Mouse (Mus musculus) lung, embryonic 16.5 days (tissue): ENCODE results near the gene BC035044. TPM values are rescaled to one million over a fixed set of nuclear protein-coding genes. Genes with fewer than 3 reads are reported as not detected.
"Not testable (repeated sequence)": the region's sequence is repeated elsewhere in the genome, so short reads cannot be mapped to it uniquely, and the experiment has no call there.

Experiments used
- ATAC-seq: fragments of 200-750 bp; cut with Nextera tagmentation; 2 replicates; pipeline ENCODE4 v1.8.0; 2017; ENCODE audit warnings: low read depth, mild to moderate bottlenecking, moderate library complexity
- H3K27ac ChIP-seq: fragments of 300-500 bp; sonication (generic); 2 replicates; pipeline ENCODE4 v1.5.1; 2014; ENCODE audit warnings: mild to moderate bottlenecking, control low read depth, low read length
- H3K27me3 ChIP-seq: fragments of 300-500 bp; sonication (generic); 2 replicates; pipeline ENCODE4 v1.6.1; 2014; ENCODE audit warnings: low read depth, low read length, mixed read lengths; ENCODE audit not compliant: control insufficient read depth, insufficient read depth
- H3K36me3 ChIP-seq: fragments of 300-500 bp; sonication (generic); 2 replicates; pipeline ENCODE4 v1.6.1; 2014; ENCODE audit warnings: low read length; ENCODE audit not compliant: control insufficient read depth, insufficient read depth
- H3K4me1 ChIP-seq: fragments of 300-500 bp; sonication (generic); replicated peaks from 2 replicates; pipeline ENCODE4 v1.6.1; 2014; ENCODE audit warnings: low read length, mixed read lengths; ENCODE audit not compliant: control insufficient read depth, insufficient read depth
- H3K4me2 ChIP-seq: fragments of 300-500 bp; sonication (generic); 2 replicates; pipeline ENCODE4 v1.6.1; 2014; ENCODE audit warnings: low read depth, low read length, control low read depth
- H3K4me3 ChIP-seq: fragments of 300-500 bp; sonication (generic); 2 replicates; pipeline ENCODE4 v1.5.1; 2014; ENCODE audit warnings: mild to moderate bottlenecking, low read length, control low read depth
- H3K9ac ChIP-seq: fragments of 300-500 bp; sonication (generic); 2 replicates; pipeline ENCODE4 v1.6.1; 2014; ENCODE audit warnings: low read length, control low read depth
- H3K9me3 ChIP-seq: fragments of 300-500 bp; sonication (generic); 2 replicates; pipeline ENCODE4 v1.6.1; 2016; ENCODE audit warnings: low read length; ENCODE audit not compliant: control insufficient read depth
- WGBS: fragments of 180-500 bp; shearing (Covaris S2); extraction: QIAGEN DNeasy Blood & Tissue Kit; methylation state at CpG from one replicate; pipeline ENCODE4 v1.1.7; 2014; 5-methylcytosine and 5-hydroxymethylcytosine counted together
- polyA plus RNA-seq: library from polyadenylated mRNA; unstranded; fragments of >200 nt; fragmentation: Nextera tagmentation; extraction: Ambion mirVana; gene quantifications from 2 replicates; pipeline ENCODE4 v1.2.1, GENCODE M21; 2015

BC035044 gene
- 0.79 and 0.87 TPM in 2 replicates for polyA plus RNA-seq

DNA sequence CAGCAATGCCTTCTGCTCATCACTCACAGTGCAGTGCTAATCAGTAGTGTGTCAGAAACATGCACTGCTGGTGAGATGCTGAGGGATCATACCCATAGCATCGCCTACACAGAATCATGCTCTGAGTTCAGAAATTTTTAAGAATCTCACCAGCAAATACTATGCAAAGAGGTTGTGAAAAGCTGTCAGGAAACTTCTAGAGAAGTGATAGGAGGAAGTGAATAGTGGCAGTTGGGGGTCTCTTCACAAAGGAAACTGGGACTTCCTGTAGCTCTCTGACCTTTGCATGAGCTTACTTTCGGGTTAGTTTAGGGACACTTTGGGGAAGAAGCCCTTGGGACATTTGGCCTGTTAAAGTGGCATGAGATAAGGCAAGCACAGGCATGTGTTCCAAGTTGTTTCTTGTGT, at the start of gene BC035044:
BC035044 (minus strand) TSS at position 179 of the 408 bp plus-strand sequence.
- 58% methylated on average over 2 of the region's 2 CpGs for WGBS
- no peak for ATAC-seq
- no peak within 1 kb of the TSS for H3K27ac ChIP-seq
- H3K9me3 ChIP-seq, result no peaks in the 10 kb centered on the region
- no peaks in the 10 kb centered on the region for H3K27me3 ChIP-seq
- no peaks in the 10 kb centered on the region for H3K36me3 ChIP-seq
- H3K4me3 ChIP-seq, result no peak within 1 kb of the TSS
- no peak within 1 kb of the TSS for H3K9ac ChIP-seq
- H3K4me1 ChIP-seq, result no peaks in the 10 kb centered on the region; the same call in 1 of the 2 replicates
- no peak within 1 kb of the TSS for H3K4me2 ChIP-seq

DNA sequence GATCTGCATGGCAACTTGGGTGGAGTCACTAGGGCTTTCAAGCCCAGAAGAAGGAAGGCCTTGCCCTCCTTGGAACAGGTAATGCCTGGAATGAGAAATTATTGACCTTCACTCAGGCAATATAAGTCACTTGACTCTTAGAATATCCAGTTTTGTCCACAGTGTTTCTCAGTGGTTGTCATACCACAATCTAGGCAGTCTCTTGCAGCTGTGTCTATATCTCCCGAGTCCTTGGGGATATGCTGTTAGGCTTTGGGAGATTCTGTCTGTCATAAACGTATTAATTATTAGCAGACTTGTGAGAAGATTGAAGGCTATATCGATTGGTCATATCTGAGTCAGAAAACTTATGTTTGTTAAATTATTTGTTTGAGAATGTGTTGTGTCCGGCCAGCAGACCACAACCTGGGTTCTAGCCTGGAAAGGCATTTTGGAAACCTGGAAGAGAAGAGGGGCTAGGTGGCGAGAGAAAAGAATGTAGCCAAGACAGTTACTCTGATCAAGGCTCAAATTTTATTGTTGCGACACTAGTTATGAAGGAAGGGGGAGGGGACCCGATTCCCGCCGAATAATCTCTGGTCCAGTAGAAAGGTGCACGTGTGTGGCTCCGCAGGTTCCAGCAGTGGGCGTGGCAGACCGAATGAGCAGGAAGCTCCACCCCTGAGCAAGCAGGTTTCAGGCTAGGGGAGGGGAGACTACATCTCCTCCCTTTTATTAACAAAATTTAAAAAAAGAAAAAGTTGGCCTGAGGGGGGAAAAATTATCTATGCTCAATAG, 45.2 kb upstream of the BC035044 start:
- not testable (repeated sequence) for H3K9ac ChIP-seq, H3K4me3 ChIP-seq, H3K4me2 ChIP-seq, H3K27me3 ChIP-seq, H3K36me3 ChIP-seq, H3K27ac ChIP-seq, H3K9me3 ChIP-seq, H3K4me1 ChIP-seq, ATAC-seq
- WGBS, result 86% methylated on average over 4 of the region's 13 CpGs

DNA sequence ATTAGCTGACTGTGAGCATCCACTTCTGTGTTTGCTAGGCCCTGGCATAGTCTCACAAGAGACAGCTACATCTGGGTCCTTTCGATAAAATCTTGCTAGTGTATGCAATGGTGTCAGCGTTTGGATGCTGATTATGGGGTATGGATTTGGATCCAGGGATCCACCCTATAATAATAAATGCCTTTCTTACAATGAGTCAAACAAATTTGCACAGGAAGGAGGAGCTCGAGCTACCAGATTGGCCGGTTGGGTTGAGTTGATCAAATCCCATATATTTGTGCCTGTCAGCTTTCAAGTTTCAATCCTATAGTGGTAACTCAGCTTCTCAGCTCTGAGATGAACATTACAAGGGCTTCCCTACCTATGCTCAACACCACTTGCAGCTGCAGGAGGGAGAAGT, 43.2 kb upstream of the BC035044 start, which contains the start of gene Clec2g:
Clec2g (plus strand) TSS at position 301 of the 400 bp plus-strand sequence.
- not testable (repeated sequence) for H3K4me1 ChIP-seq, H3K9me3 ChIP-seq, ATAC-seq, H3K4me2 ChIP-seq, H3K36me3 ChIP-seq, H3K9ac ChIP-seq, H3K4me3 ChIP-seq, H3K27me3 ChIP-seq
- H3K27ac ChIP-seq, result 0 out of 2 replicates have a peak within 1 kb of the TSS, but pooled peaks have one; percentile 29
- WGBS, result 90% methylated on average over 4 of the region's 4 CpGs

DNA sequence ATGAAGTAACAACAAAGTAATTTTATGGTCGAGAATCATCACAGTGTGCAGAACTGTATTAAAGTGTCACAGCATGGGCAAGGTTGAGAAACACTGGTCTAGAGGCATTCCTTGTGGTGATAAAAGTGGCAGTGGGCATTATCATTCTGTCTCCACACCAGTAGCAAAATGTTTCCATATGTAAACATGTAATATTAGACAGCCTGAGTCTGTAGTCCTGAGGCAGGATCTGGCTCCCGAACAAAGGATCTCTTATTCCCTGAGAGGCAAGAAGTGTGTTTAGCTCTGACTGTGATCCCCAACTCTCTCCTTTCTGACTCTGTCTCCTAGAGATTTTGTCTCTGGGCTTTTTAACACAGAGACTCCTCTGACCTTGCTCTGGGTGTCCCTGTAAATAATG, 42.1 kb upstream of the BC035044 start:
- no peak overlapping the region for H3K4me2 ChIP-seq
- 0 out of 2 replicates have a peak overlapping the region, but pooled peaks have one; percentile 29 for H3K27ac ChIP-seq
- H3K9me3 ChIP-seq, result no peaks in the 10 kb centered on the region
- no peaks in the 10 kb centered on the region for H3K4me1 ChIP-seq
- H3K27me3 ChIP-seq, result no peaks in the 10 kb centered on the region
- no peaks in the 10 kb centered on the region for H3K36me3 ChIP-seq
- WGBS, result 22% methylated on average over 2 of the region's 2 CpGs
- no peak overlapping the region for H3K9ac ChIP-seq
- ATAC-seq, result peak; percentile 45; the same call in 1 of the 2 replicates
- no peak overlapping the region for H3K4me3 ChIP-seq

DNA sequence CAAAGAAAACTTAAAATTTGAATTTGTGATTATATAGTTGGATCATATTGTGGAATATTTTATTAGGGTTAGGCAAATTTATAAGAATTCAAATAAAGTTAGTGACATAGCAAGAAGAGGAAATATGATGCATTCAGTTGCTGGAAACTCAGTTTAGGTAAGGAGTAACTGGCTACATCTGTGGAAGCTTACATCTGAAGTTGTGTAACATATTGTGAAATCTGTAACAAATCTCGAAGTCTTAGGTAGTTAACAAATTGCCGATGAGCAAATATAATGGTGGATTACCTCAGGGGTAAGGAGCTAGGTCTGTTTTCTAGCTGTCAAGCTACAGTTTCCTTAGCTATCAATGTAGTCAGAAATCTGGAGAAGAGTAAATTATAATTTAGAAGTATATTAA, 26.4 kb upstream of the BC035044 start:
- WGBS, result 74% methylated on average over 2 of the region's 2 CpGs
- ATAC-seq, result no peak
- no peaks in the 10 kb centered on the region for H3K4me1 ChIP-seq
- no peak overlapping the region for H3K9ac ChIP-seq
- no peak overlapping the region for H3K4me3 ChIP-seq
- no peaks in the 10 kb centered on the region for H3K9me3 ChIP-seq
- H3K4me2 ChIP-seq, result no peak overlapping the region
- no peaks in the 10 kb centered on the region for H3K27me3 ChIP-seq
- no peak overlapping the region for H3K27ac ChIP-seq
- no peaks in the 10 kb centered on the region for H3K36me3 ChIP-seq

DNA sequence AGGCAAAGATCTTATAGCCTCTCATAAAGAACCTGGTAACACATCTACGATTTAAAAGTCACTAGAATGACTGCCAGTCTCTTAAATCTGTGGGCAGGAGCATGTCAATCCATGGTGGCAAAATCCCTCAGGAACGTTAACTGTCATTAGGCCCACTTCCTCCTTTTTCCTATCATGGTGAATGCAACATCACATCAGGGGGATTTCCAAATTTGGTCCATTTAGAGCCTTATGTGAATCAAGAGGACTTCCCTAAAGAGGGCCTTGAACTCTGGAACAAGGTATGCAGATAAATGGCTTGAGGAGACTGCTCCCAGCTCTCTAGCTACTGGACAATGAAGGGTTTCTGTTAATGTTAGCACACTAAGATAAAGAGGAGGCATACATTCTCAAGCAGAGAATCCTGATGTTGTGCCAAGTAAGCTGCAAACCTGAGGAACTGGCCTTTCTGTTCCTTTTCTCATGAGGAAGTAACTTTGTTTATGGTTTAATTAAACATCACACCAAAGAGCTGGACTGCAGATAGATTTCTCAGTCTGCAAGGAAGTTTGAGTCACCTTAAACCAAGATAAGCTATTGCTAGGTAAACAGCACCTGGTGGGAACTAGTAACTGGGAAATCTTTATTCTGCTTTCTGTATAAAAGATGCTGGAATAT, 22.8 kb upstream of the BC035044 start:
- ATAC-seq, result 0 out of 2 replicates have a peak, but pooled peaks have one; percentile 20
- 60% methylated on average over 2 of the region's 2 CpGs for WGBS

DNA sequence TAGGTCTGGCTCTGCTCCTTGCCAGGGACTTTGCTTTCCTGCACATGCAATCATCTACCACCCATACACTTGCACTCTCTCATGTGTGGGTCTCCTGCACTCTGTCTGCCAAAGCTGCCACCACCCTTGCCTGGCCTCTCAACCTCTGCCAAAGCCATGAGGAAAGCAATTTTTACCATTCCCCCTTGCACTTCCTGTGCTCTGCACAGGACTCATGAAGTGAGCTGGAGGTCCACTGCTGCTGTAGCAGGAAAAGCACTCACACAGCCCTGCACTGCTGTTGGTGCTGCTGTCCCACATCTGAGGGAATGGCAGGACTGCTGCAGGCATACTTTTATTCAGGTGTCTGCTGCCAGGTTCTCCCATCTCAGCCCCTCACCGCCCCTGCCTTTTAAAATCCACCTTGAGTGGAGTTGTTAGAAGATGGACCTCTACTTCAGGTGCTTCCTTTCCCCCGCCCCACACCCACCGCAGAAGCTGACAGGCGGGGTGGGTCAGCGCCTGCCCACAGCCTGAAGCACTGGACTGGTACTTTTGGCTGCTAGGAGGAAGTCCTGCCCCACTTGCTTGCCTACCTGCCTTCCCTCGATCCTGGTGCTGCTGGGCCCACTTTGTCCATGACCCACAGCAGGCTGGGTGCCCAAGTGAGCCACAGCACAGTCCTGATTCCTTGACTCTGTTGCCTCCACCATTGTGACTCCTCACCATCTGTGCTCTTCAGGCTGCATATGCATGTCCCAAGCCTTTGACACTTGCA, 10.0 kb upstream of the BC035044 start:
- 77% methylated on average over 6 of the region's 6 CpGs for WGBS
- not testable (repeated sequence) for H3K36me3 ChIP-seq, H3K9ac ChIP-seq, H3K4me2 ChIP-seq, H3K27me3 ChIP-seq, H3K4me3 ChIP-seq, H3K9me3 ChIP-seq, H3K27ac ChIP-seq, ATAC-seq, H3K4me1 ChIP-seq

More for the DNA sequence above, 22.8 kb upstream of the BC035044 start:
- no peaks in the 10 kb centered on the region for H3K9me3 ChIP-seq
- H3K36me3 ChIP-seq, result no peaks in the 10 kb centered on the region
- H3K4me1 ChIP-seq, result no peaks in the 10 kb centered on the region
- H3K4me3 ChIP-seq, result no peak overlapping the region
- H3K9ac ChIP-seq, result no peak overlapping the region
- H3K4me2 ChIP-seq, result no peak overlapping the region
- no peaks in the 10 kb centered on the region for H3K27me3 ChIP-seq
- H3K27ac ChIP-seq, result 0 out of 2 replicates have a peak overlapping the region, but pooled peaks have one; percentile 35

DNA sequence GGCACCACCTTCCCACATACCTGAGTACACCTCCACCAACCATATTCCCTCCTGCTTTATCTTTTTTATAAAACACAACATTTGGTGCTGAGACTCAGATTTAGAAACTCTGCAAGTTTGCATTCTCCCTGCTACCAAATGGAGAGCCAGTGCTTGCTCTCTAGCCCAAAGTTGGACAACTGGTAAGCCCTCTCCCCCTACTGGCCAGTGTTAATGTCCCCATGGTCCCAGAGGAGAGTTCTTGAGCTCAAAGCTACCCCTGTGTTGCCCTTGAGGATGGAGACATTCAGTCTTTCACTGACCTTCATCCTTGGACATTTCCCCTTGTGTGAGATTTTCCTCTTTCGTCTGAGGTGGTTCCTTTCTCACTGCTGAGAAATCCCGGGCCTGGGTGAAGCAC, 9.1 kb upstream of the BC035044 start:
- H3K4me3 ChIP-seq, result no peak overlapping the region
- H3K27me3 ChIP-seq, result no peaks in the 10 kb centered on the region
- H3K4me1 ChIP-seq, result no peaks in the 10 kb centered on the region
- H3K9ac ChIP-seq, result no peak overlapping the region
- no peak for ATAC-seq
- WGBS, result 68% methylated on average over 2 of the region's 2 CpGs
- no peak overlapping the region for H3K4me2 ChIP-seq
- no peaks in the 10 kb centered on the region for H3K36me3 ChIP-seq
- H3K9me3 ChIP-seq, result no peaks in the 10 kb centered on the region
- no peak overlapping the region for H3K27ac ChIP-seq
